Comparison of ENCODE assay signal across 8 mouse cellular contexts in the genomic region with DNA sequence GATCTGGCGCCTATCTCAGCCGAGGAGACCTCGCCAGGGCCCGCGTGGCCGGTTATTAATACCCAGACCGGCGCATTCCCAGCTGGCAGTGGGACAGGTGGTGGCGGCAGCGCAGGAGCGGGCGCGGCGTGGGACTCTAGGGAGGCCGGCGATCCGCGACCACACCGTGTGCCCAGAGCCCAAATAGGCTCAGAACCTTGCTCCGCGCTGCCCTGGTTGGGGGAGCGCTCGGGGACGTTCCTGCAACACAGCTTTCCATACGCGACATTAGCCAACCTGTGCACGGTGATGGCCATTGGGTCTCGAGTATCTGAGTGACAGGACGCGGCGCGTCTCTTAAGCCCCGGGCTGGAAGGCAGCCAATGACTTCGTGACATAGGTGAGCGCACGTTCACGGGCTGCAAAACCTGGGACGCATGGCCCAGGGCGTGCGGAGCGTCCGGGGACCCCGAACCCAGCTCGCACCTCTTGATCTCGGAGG. TPM values are rescaled to one million over a fixed set of nuclear protein-coding genes. Genes with fewer than 3 reads are reported as not detected.
DNase-seq lines count a peak whose midpoint lies in the region; ATAC-seq and TF ChIP-seq lines count a peak whose summit lies in the region.
"Had no signal": no experiment of that assay in that cellular context is flagged by ENCODE, and none has a peak within 500 bp of the region (broad histone marks: within the 10 kb centered on the region; RNA-seq: fewer than 3 reads in every experiment).

No protein-coding gene starts in this region.

- TF ChIP-seq EP300 in liver, embryonic 14.5 days (IDR thresholded peaks at IDR 0.05; ENCODE audit: low read depth), result no peak

- 0 out of 2 replicates have a peak overlapping the region, but pooled peaks have one; percentile 16 for H3K9ac ChIP-seq in forebrain, embryonic 11.5 days (ENCODE audit: low read length)
- no peak overlapping the region for H3K9ac ChIP-seq in liver, embryonic 14.5 days (replicated peaks)
- no peak overlapping the region for H3K9ac ChIP-seq in stomach, embryonic 14.5 days (replicated peaks; ENCODE audit: low read depth, low read length)

- H3K27ac ChIP-seq in forebrain, embryonic 11.5 days (ENCODE audit: low read depth, low read length), result no peak overlapping the region
- H3K27ac ChIP-seq in liver, embryonic 14.5 days, result no peak overlapping the region
- H3K27ac ChIP-seq in stomach, embryonic 14.5 days (ENCODE audit: low read length), result no peak overlapping the region

- peak overlapping the region; percentile 71 for H3K4me2 ChIP-seq in forebrain, embryonic 11.5 days (ENCODE audit: low read depth, low read length, severe bottlenecking)
- peak overlapping the region; percentile 44 for H3K4me2 ChIP-seq in liver, embryonic 14.5 days (ENCODE audit: low read depth)
- peak overlapping the region; percentile 57 for H3K4me2 ChIP-seq in stomach, embryonic 14.5 days (replicated peaks; ENCODE audit: low read depth, low read length)

- TF ChIP-seq CTCF in liver, embryonic 14.5 days (IDR thresholded peaks at IDR 0.05; ENCODE audit: low read depth), result no peak

- under 1% methylated on average over 45 of the region's 45 CpGs for WGBS in forebrain, embryonic 11.5 days
- 4% methylated on average over 45 of the region's 45 CpGs for WGBS in liver, embryonic 14.5 days (ENCODE audit: insufficient replicate concordance)
- under 1% methylated on average over 45 of the region's 45 CpGs for WGBS in stomach, embryonic 14.5 days

- ATAC-seq in forebrain, embryonic 11.5 days (replicated peaks; ENCODE audit: low FRiP score), result no peak
- no peak for ATAC-seq in liver, embryonic 14.5 days (ENCODE audit: insufficient read depth)
- ATAC-seq in stomach, embryonic 14.5 days (ENCODE audit: insufficient number of reproducible peaks, insufficient read depth, low FRiP score, low read depth), result no peak

- intact Hi-C loops in heart, postnatal 14 days (cut with DNase I), result no loop called here

- H3K36me3 ChIP-seq in forebrain, embryonic 11.5 days (ENCODE audit: control insufficient read depth, insufficient read depth, low read length), result no peaks in the 10 kb centered on the region
- no peaks in the 10 kb centered on the region for H3K36me3 ChIP-seq in liver, embryonic 14.5 days (replicated peaks; ENCODE audit: control insufficient read depth, insufficient read depth, low read depth)
- H3K36me3 ChIP-seq in stomach, embryonic 14.5 days (ENCODE audit: control insufficient read depth, insufficient read depth, low read length), result no peaks in the 10 kb centered on the region

- H3K4me1 ChIP-seq in forebrain, embryonic 11.5 days (replicated peaks; ENCODE audit: control insufficient read depth, insufficient read depth, low read length), result peaks cover 4% of the 10 kb centered on the region
- H3K4me1 ChIP-seq in liver, embryonic 14.5 days (replicated peaks; ENCODE audit: control insufficient read depth in 2 of 2, insufficient read depth in 2 of 2, low read length in 1 of 2), result no peaks in the 10 kb centered on the region
- no peaks in the 10 kb centered on the region for H3K4me1 ChIP-seq in stomach, embryonic 14.5 days (ENCODE audit: control insufficient read depth, insufficient read depth, low read length)

- DNase-seq in ES-CJ7 (ENCODE audit: low read depth, low spot score) (peak; percentile 28), R1 (ENCODE audit: low read depth, low spot score) (peak; percentile 51)
- peak; percentile 60 for DNase-seq in forebrain, embryonic 11.5 days (ENCODE audit: low spot score)
- DNase-seq in heart, postnatal 14 days, result peak; percentile 64 to 72
- no peak for DNase-seq in liver, embryonic 14.5 days (ENCODE audit: low read depth in 3 of 3, low spot score in 3 of 3)
- no peak for DNase-seq in layer of hippocampus, adult 11-12 months (ENCODE audit: low spot score)

- peaks cover 27% of the 10 kb centered on the region for H3K27me3 ChIP-seq in forebrain, embryonic 11.5 days (ENCODE audit: control insufficient read depth, insufficient read depth, low read length)
- peaks cover 23% of the 10 kb centered on the region for H3K27me3 ChIP-seq in liver, embryonic 14.5 days (ENCODE audit: control insufficient read depth, insufficient read depth, low read length)
- H3K27me3 ChIP-seq in stomach, embryonic 14.5 days (ENCODE audit: control insufficient read depth, insufficient read depth, low read length), result peaks cover 30% of the 10 kb centered on the region

- peak overlapping the region; percentile 30 for H3K4me3 ChIP-seq in forebrain, embryonic 11.5 days (ENCODE audit: low read depth, low read length)
- H3K4me3 ChIP-seq in liver, embryonic 14.5 days (ENCODE audit: insufficient read depth in 1 of 2, low read depth in 2 of 2, low read length in 2 of 2), result peak overlapping the region in 1 of 2 experiments; percentile 16; a peak in 1 of 4 replicates
- H3K4me3 ChIP-seq in stomach, embryonic 14.5 days (ENCODE audit: low read depth, low read length), result peak overlapping the region; percentile 28

- no peaks in the 10 kb centered on the region for H3K9me3 ChIP-seq in forebrain, embryonic 11.5 days (ENCODE audit: control insufficient read depth, low read length)
- no peaks in the 10 kb centered on the region for H3K9me3 ChIP-seq in liver, embryonic 14.5 days (ENCODE audit: control insufficient read depth, low read length)
- no peaks in the 10 kb centered on the region for H3K9me3 ChIP-seq in stomach, embryonic 14.5 days (ENCODE audit: control insufficient read depth, low read depth, low read length)

RNA-seq across cellular contexts. Expression of a gene that starts 3.6 kb away (rescaled TPM):
- not detected in 2 replicates for polyA plus RNA-seq in forebrain, embryonic 11.5 days (2014; fragmentation: Nextera tagmentation; extraction: Ambion mirVana)
- under 1 TPM; 0.24 to 0.43 TPM for total RNA-seq in heart, postnatal 14 days (2021)
- polyA plus RNA-seq in liver, embryonic 14.5 days (2012; rRNA removed), result not detected in 2 replicates
- not detected in 2 replicates for polyA plus RNA-seq in liver, embryonic 14.5 days (2014; fragmentation: Nextera tagmentation; extraction: Ambion mirVana)
- not detected in 2 replicates for polyA plus RNA-seq in stomach, embryonic 14.5 days (2014; fragmentation: Nextera tagmentation; extraction: Ambion mirVana)
- total RNA-seq: common myeloid progenitor, adult 5-6 weeks had no signal

RNA-seq across cellular contexts. Expression of a gene that starts 10.5 kb away (rescaled TPM):
- not detected in 2 replicates for polyA plus RNA-seq in forebrain, embryonic 11.5 days (2014; fragmentation: Nextera tagmentation; extraction: Ambion mirVana)
- total RNA-seq in heart, postnatal 14 days (2021), result not detected
- polyA plus RNA-seq in liver, embryonic 14.5 days (2012; rRNA removed), result 0.06 and 0.08 TPM in 2 replicates
- not detected in 2 replicates for polyA plus RNA-seq in liver, embryonic 14.5 days (2014; fragmentation: Nextera tagmentation; extraction: Ambion mirVana)
- polyA plus RNA-seq in stomach, embryonic 14.5 days (2014; fragmentation: Nextera tagmentation; extraction: Ambion mirVana), result not detected in 2 replicates
- total RNA-seq: common myeloid progenitor, adult 5-6 weeks had no signal

RNA-seq across cellular contexts. Expression of a gene that starts 38.0 kb away (rescaled TPM):
- polyA plus RNA-seq in forebrain, embryonic 11.5 days (2014; fragmentation: Nextera tagmentation; extraction: Ambion mirVana), result not detected in 2 replicates
- not detected for total RNA-seq in heart, postnatal 14 days (2021)
- 0.08 and 0.10 TPM in 2 replicates for polyA plus RNA-seq in liver, embryonic 14.5 days (2012; rRNA removed)
- polyA plus RNA-seq in liver, embryonic 14.5 days (2014; fragmentation: Nextera tagmentation; extraction: Ambion mirVana), result not detected in 2 replicates
- polyA plus RNA-seq in stomach, embryonic 14.5 days (2014; fragmentation: Nextera tagmentation; extraction: Ambion mirVana), result not detected in 2 replicates
- total RNA-seq: common myeloid progenitor, adult 5-6 weeks had no signal

RNA-seq across cellular contexts. Expression of a gene that starts 47.8 kb away (rescaled TPM):
- polyA plus RNA-seq in forebrain, embryonic 11.5 days (2014; fragmentation: Nextera tagmentation; extraction: Ambion mirVana), result 7.3 and 7.8 TPM in 2 replicates
- 1 to 10 TPM; 9.4 to 9.5 TPM for total RNA-seq in heart, postnatal 14 days (2021)
- 7.4 and 8.1 TPM in 2 replicates for polyA plus RNA-seq in liver, embryonic 14.5 days (2012; rRNA removed)
- polyA plus RNA-seq in liver, embryonic 14.5 days (2014; fragmentation: Nextera tagmentation; extraction: Ambion mirVana), result 2.3 and 2.7 TPM in 2 replicates
- 12.0 and 12.6 TPM in 2 replicates for polyA plus RNA-seq in stomach, embryonic 14.5 days (2014; fragmentation: Nextera tagmentation; extraction: Ambion mirVana)

RNA-seq across cellular contexts. Expression of a gene that starts 48.1 kb away (rescaled TPM):
- 20.3 and 20.5 TPM in 2 replicates for polyA plus RNA-seq in forebrain, embryonic 11.5 days (2014; fragmentation: Nextera tagmentation; extraction: Ambion mirVana)
- total RNA-seq in heart, postnatal 14 days (2021), result 10 to 100 TPM; 14.4 to 18.4 TPM
- polyA plus RNA-seq in liver, embryonic 14.5 days (2012; rRNA removed), result 4.0 and 5.6 TPM in 2 replicates
- polyA plus RNA-seq in liver, embryonic 14.5 days (2014; fragmentation: Nextera tagmentation; extraction: Ambion mirVana), result 13.3 and 15.3 TPM in 2 replicates
- 28.0 and 34.7 TPM in 2 replicates for polyA plus RNA-seq in stomach, embryonic 14.5 days (2014; fragmentation: Nextera tagmentation; extraction: Ambion mirVana)

Comparison
In these comparisons a context has a peak if more than half of its experiments do, and no peak if none do; other contexts are left out.
1. DNase-seq: peak in ES-CJ7 (single experiment), R1 (single experiment), forebrain, embryonic 11.5 days (single experiment) and heart, postnatal 14 days (2 of 2); none in liver, embryonic 14.5 days (0 of 3) and layer of hippocampus, adult 11-12 months (single experiment).
2. Peak in every context shown above with its lines, with median percentiles within 50 percentile points of each other: H3K4me2 ChIP-seq.